Mouse (Mus musculus) left cerebral cortex, adult 8-10 months (tissue): ENCODE measurements at regions not wholly inside any gene's neighbourhood (a gene's known extent, or its start where the extent isn't known, plus 50 kb on each side); places are given as distances from the start of the nearest gene placed in this dataset.

Experiments used
- DNase-seq, 2 experiments: peaks; one replicate each; pipeline ENCODE4 v3.0.0; 2022; ENCODE audit warnings: low spot score in 2 of 2

DNA sequence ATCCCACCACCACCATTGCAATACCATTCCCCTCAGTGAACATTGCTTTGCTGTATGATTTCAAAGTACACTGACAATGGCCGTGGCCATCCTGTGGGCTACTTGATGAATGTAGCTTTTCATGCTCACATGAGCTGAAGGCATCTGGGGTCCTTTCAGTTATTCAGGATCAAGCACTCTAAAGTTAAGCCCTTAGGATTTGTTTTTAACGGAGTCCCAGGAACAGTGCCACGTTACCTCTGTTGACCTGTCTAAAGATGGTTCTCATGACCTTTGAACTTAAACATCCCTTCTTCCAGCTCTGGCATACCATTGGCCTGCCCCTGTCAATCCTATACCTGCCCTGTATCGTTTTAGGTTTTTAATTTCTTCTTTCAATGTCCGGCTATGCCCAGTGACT lies 251.7 kb upstream of the Sall1 start:
- DNase-seq = no peak

DNA sequence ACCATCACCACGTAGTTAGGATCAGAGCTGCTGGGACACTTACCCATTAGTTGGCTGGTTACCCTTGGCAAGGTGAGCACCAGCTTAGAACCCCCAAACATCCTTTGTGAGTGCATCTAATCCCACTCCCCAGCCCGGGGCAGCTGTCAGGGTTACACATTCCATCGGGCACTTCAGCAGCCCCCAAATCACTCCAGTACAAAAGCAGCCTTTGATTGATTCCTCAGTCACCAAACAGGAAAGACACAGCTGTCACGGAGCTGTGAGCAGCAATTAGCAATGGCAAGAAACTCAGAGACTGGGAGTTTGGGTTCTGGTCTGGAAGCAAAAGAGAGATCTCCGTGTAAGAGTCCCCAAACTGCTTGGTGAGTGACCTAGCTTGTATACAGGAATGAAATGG lies 245.1 kb upstream of the Sall1 start:
- DNase-seq = no peak

DNA sequence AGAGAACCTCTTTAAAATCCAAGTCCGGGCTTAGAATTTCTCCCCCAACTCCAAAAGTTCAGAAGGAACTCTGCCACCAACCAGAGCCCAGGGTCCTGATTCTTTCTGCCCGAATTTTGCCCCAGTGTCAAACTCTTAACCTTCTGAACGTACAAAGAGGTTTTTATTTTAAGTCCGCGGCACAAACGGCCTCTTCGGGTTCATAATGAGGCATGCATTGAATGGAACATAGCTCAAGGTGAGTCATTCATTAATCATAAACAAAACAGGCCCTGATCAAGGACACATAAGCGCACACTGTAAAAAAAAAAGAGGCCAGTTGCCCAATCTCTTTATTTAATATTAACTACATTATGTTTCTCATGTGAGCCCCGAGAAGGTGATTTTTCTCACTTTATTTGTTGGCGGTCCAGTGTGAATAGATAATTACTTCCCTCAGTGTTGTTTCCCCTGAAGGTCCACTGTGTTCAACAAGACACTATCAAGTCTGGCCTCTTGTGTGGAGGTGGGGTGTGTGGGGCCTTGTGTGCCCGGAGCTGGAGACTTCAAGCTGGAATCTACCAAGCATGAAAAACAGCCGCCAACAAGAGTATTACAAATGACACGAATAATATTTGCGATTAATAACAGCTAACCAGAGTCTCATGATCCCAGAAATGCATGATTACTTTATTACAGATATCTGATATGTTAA lies 241.1 kb upstream of the Sall1 start:
- DNase-seq = no peak

DNA sequence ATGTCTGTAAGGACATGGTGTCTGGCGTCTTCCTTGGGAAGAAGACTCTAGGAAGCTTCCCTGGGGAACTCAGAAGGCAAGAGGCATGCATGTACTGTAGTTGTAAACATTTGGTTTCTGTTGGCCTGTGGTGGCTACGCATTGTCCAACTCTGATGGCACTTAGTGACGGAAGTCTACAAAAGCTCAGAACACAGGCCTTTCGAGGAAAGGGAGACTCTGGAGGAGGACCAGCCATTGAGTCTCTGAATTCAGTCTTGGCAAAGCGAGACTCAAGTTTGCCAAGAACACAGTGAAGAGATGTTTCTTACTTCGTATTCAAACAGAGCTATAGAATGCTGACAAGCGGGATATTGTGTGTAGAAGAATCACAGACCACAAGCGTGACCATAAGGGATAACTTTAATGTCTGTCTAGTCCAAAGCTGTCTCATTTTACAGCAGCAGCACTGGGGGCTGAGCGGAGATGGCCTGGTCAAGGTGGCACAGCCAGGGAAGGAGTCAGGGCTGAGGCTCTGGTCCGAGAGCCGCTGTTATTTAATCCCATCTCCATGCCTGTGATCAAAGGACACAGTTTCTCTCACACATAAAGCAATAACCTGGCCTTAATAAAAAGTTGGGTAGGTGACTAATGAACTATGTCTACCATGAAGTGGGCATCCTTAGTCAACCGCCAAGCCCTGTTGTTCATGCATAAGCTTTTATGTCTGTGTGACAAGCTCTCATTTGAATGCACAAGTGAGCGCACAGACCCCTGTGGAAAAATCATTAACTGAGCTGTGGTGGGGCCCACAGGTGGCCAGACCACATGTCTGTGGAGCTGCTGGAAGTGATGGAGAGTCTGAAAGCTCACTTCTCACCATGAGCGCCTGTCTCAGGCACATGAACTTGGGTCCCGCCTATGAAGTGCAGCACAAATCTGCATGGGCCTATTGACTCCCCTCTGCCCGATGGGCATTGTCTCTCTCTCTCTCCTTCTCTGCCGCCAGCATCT lies 239.4 kb upstream of the Sall1 start:
- no peak for DNase-seq

DNA sequence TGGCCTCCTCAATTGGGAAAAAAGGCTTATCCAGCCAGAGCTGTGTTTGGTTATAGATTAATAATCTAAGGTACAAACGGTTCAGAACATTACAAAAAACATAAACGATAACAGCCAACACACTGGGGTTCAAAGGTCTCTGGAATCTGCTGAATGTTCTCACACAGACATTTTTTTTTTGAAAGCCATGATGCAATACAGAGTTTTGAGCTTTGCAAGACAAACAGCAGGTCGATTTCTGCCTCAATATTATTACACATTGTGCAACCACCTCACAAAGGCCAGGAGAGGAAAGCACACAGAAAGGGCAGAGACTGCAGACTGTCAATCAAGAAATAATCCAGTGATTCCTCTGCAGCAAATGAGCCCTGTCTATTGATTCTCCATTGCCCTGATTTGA lies 235.9 kb upstream of the Sall1 start:
- no peak for DNase-seq

DNA sequence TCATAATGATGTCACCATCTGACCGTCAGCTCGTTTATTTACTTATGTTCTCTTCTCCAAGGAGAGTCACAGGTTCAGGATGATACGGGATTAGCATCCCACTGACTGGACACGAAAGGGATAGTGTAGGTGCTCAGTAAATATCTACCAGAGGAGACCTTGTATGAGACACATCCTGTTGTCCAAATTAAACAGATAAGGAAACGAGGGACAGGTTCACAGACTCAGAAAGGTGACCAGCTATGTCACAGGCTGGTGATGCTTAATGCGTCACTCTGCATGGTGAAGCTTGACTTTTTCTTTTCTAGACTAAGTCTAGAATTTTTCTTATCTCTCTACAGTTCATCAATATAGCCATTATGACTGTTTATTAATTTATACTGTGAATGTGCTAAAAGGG lies 235.2 kb upstream of the Sall1 start:
- DNase-seq = no peak

DNA sequence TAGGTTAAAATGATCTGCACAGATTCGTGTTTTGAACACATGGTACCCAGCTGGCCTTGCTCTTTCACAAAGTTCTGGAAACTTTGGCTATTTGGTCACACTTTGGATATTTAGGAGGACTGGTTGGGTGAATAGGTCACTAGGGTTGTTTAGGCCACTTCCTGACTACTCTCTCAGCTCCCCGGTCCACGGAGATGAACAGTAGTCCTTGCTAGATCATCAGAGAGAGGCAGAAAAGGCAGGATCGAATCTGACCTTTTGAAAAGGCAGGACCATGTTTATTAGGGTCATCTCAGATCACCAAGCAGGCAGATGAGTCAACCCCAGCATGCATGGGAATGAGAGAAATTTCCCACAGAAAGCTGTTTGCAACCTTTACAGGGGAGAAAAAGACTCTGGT lies 229.3 kb upstream of the Sall1 start:
- no peak for DNase-seq

DNA sequence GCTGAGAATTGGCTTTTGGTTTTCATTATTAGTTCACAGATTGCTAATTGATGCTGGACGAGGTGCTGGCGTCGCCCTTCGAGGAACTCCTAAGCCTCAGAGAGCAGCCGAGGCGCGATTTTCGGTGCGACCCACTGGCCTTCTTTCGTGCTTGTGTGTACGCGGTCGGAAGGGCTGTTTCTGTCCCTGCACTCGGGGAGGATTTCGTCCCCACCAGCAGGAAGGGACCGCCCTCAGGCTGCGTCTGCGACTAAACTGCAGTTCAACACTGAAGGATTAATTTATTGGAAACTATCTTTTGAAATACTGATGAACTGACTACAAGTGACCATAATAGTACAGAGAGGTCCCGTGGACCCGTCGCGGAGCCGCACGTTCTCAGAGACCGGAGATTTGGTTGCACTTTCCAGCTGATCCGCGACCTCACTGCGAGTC lies 228.4 kb upstream of the Sall1 start:
- DNase-seq = peak in 1 of 2 experiments; percentile 8

DNA sequence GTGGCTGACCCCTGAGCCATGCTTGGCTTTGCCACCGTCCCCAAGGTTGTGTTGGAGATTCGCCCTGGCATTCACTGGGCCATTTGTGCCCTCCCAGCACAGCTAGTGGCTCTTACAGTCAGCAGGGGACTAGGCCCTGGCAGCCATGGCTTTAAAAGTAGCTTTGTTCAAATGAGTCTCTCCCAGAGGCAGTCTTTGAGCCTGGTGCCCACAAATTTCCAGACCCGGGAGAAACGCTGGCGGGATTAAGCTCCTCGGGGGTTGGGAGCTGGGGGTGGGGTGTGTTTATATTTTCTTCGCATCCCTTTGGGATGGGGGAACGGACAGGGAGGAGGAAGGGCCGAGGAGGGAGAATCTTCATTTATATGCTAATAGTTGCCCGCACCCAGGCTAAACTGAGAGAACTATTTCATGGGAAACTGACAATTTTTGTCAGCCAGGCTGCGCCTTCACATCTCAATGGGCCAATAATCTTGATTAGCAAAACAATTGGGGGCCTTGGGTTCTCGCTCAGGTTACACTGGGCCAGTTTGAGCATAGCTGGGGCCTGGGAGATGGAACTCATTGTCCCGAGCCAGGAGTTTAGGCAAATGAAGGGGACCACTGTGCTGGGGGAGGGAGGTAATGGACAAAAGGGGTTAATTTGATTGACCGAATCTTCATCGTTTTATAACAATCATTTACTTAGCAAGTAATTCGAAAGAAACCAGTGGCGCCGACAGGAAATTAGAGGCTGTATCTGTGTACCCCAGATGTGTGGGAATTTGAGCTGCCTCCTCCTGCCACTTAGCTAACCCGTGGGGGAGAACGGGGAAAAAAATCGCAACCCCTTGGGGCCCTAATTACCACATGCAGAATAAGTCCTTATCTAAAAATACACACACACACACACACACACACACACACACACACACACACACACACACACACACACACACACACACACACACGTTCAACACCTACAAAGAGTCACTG lies 227.7 kb upstream of the Sall1 start:
- no peak for DNase-seq

DNA sequence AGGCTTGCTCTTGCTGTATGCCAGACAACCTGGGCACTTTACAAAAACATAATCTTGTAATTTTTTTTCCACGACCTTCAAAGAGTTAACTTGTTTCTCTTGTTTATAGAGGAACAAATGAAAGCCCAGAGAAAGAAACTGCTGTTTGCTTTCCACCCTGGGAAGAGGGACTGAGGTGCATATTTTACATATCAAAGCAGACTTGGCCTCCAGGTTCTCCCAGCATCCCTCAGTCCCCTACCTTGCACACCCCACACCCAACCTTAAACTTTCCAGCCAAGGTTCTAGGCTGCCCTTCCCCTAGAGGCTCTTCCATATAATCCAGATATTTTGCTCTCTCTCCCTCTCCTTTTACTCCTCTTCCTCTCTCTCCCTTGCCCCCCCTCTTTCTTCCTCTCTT lies 226.0 kb upstream of the Sall1 start:
- no peak for DNase-seq

DNA sequence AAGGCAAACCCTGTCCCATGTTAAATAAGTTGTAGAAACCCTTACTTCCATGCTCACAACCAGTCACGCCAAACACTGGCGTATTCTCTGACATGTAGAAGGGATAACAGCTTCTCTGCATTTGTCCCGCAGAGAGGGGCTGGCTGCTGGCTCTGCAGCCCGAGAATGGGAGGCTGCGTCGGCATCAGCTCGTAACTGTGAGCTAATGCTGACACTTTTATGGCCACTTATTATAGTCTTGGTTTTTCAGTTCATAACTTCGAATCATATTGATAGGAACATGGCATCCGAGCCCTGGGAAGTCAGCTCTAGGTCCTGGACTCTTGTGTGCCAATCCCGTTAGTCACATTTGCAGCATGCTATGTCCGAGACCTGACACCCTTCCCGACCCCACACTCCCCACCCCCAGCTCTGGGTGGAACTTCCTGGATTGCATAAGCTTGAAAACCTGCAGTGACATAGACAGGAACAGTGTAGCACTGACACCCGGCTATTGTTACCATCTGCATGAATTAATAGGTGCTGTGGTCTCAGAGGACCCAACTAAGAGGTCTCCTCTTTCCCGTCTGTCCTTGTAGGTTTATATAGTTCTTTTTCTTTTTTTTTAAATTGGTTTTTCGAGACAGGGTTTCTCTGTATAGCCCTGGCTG lies 217.3 kb upstream of the Sall1 start:
- no peak for DNase-seq

DNA sequence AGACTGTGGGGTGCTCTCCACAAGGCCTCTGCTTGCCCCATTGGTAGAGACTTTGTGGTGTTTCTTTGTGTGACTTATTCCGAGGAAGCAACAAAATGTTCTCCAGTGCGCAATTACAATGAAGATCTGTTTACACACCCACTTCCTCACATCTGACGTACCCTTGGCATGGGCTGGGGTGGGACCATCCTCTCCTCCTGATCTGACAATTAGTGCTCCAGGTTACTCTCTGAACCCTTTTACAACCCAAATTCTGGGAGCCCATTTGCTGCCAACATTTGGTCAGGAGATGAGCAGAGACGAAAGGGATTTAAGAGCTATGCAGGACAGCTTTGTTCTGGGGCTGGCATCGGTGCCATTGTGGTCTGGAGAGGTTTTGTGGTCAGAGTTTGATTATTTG lies 215.9 kb upstream of the Sall1 start:
- DNase-seq = no peak

DNA sequence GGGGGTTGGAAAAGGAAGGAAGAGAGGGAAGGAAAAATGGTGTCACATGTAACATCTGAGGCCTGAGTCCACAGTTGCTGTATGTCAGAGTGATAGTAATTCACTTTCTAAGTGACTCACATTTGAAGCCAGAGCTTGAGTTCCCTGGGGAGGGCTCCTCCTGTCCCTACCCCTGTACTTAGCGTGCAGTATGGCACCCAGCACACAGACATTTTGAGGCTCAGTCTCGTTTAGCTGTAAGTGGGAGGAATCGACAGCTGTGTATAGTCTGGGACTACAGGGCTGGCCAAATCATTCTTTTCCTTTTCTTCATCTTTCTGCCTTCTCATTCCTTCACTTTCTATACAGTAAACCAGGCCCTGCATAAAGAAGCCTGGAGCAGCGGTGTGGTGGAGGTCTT lies 202.4 kb upstream of the Sall1 start:
- DNase-seq = no peak

DNA sequence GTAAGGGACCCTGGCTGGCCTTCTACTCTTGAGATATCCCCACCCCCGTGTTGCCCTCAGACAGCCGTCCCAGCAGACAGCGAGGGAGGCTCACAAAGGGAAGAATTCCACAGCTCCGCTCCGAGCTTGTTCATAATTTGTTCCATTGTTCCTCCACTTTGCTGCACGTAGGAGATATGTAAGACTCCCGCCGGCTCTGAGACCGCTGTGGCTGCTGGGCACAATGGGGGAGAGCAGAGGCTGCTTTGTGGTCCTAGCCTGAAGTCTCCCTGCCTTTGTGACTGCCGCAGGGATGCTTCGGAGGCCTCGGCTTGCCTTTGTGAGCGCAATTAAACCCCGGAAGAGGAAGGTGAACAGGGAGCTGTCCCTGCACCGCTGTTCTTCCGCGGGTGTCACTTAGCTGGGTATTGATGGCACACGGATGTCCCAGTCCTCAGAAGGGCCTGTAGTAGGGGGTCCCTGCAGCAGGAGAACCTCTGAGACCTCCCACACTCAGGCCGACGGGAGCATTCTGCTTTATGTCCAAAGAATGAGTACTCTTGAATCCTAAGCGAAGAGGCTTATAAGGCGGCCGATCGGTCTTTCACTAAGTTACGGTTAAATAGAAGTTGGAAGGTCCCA lies 201.3 kb upstream of the Sall1 start:
- DNase-seq = no peak

DNA sequence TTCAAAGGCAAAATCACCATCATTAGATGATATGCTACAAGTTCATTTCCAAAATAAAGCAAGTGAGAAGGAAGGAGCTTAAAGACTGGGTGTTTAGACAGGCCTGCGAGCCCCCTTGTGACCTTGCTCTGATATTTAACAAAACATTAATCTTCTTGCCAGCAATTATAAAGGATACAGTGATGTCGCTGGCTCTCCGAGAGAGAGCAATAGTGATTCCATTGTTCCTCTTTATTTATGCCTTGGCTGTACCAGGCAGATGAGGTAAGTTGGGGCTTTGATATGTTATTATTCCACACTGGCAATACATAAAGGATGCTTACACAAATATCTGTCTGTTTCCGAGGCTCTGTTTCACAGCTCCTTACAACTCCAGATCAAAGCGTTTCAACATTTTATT lies 197.7 kb upstream of the Sall1 start:
- DNase-seq = peak in 1 of 2 experiments; percentile 12

DNA sequence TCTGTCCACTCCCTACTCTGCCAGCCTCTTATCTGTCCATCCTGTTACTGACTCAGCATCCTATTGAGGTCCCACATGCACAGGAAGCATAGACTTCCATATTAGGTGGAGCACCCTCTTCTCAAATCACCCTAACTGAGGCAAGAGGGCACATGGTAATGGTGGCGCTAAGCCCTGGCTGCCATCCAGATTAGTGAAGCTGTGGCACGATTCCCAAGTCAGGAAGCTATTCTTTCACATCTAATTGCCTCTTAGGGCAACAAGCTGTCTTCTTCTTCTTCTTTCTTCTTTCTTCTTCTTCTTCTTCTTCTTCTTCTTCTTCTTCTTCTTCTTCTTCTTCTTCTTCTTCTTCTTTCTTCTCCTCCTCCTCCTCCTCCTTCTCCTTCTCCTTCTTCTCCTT lies 195.7 kb upstream of the Sall1 start:
- DNase-seq = no peak

DNA sequence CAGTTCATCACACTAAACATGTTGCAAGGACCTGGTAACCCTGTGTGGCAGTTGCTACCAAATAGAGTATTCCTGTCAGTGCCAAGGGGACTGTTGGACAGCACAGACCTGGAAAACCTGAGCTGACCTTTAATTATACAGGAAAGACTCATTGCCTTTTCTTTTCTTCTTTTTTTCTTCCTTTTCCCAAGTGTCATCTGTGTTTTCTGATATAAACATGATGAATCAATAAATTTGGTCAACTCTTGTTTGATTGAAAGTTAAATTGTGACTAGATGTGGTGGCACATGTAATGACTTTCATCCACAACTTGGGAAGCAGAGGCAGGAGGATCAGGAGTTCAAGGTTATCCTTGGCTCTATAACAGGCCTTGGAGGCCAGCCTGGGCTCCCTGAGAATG lies 190.1 kb upstream of the Sall1 start:
- DNase-seq = no peak

DNA sequence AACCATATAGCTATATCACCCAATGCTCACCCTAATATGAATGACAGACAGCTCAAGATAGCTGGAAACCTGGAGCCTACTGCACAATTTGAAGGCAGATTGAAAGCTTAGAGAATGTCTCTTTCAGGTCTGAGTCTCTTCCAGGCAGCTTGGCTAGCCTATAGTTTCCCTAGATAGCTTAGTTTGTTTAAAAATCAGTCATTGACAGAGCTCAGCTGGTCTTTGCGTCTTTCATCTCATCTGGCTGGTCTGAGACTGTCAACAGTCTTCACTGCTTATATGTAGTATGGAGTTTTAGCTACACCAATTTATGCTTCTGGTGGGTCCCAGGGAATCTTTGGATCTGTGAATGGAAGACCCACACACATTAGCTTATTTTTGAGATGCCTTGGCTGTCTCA lies 188.4 kb upstream of the Sall1 start:
- DNase-seq = no peak

DNA sequence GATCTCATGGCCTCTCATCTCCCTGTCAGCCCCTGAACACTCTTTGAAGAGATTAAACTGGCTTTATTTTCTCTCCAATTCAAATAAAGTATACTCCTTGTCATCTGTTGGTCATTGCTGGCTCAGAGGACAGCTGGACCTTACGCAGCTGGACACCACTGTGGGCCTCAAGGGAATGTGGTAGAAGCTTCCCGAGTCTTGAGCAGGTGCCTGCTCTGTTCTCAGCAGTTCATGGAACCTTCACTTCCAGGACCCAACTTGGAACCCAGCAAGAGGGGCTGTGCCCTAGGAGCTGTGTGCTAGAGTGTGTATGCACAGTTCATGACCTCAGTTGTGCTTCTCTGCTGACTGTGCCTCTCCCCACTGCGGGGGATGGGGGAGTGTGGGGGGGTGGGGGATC lies 185.2 kb upstream of the Sall1 start:
- no peak for DNase-seq

DNA sequence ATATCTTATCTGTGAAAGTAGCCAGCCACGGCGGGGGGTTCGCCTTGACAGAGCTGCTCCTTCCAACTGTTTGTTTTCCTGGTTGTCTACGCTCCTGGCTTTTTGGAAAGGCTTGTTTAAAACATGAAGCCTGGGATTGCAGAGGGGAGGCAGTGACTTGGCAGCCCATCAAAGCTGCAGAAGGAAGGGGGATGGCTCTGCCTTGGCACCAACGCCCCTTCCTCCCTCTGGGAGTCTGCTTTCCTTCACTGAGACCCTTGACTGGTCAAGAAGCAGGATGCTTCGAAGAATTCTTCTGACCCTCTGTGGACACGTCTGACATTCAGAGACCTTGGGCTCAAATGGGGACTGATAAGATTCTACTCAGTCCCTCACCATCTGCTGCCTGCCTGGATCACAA lies 176.9 kb upstream of the Sall1 start:
- no peak for DNase-seq

DNA sequence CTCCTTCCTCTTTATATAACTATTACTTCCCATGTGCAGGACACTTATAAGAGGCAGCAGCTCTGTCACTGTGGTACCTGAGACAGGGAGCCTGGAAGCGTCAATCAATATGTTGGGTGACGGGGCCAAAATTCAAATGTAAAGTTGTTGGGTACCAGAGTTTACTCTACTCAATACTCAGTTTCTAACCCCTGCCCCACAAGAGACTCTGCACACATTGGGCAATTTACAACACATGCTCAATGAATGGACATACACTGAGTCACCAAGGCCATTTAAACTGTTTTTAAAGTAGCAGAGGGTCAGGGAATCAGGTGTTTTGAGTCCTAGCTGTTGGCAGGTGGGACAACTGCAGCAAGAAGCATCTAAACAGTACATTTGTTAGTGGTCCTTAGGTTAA lies 176.4 kb upstream of the Sall1 start:
- no peak for DNase-seq
